Mouse (Mus musculus) CD4-positive, CD25-positive, alpha-beta regulatory T cell, adult 4 months (primary cell): Measurements from ENCODE around the gene Bdh2. TPM values are rescaled to one million over a fixed set of nuclear protein-coding genes. Genes with fewer than 3 reads are reported as not detected.

Experiments
- polyA plus RNA-seq, 2 experiments: library from polyadenylated mRNA; unstranded; fragments of 100-300 nt; shearing (Covaris generic); gene quantifications; one replicate each; pipeline ENCODE4 v1.2.1; 2017

Gene Bdh2
- polyA plus RNA-seq, 2 experiments from 2014 or later, result not detected

Other genes starting within 250 kb of the Bdh2 start
- 1 to 10 TPM; 2.4 to 3.8 TPM for gene Cenpe, start 68.7 kb upstream of the Bdh2 start, polyA plus RNA-seq
- gene Slc9b2, start 26.5 kb downstream of the Bdh2 start, polyA plus RNA-seq, result 10 to 100 TPM; 13.6 to 18.6 TPM
- gene Slc9b1, start 66.8 kb downstream of the Bdh2 start, polyA plus RNA-seq, result under 1 TPM in 1 of 2 experiments, not detected in 1; 0.43 TPM
- gene Cisd2, start 142.7 kb downstream of the Bdh2 start, polyA plus RNA-seq, result 10 to 100 TPM; 81.2 to 89.1 TPM
- 100 to 1,000 TPM; 305 to 362 TPM for gene Ube2d3, start 156.9 kb downstream of the Bdh2 start, polyA plus RNA-seq
- 10 to 100 TPM; 22.4 to 32.8 TPM for gene Manba, start 204.4 kb downstream of the Bdh2 start, polyA plus RNA-seq